Mouse (Mus musculus): ENCODE data around the gene Ap2b1.
A peak's percentile ranks its signal among the peaks of the same experiment; 100 is the strongest.
"Not testable (repeated sequence)": the region's sequence is repeated elsewhere in the genome, so short reads cannot be mapped to it uniquely, and the experiment has no call there.

The Ap2b1 gene

GRCm38 (mm10) chr11:83301431-83301831 is 2.6 kb downstream of the Ap2b1 start:
- DNase-seq (ENCODE audit: low read depth, low spot score): no peak

GRCm38 (mm10) chr11:83302124-83302523 is 3.3 kb downstream of the Ap2b1 start:
- DNase-seq (ENCODE audit: low read depth, low spot score): no peak

- peak; percentile 92 for DNase-seq (ENCODE audit: low read depth, low spot score)
Observed at GRCm38 (mm10) chr11:83302526-83303251, 3.9 kb downstream of the Ap2b1 start, which contains the start of gene Pex12. TSS of gene Pex12 (minus strand) at chr11:83302586.

GRCm38 (mm10) chr11:83303751-83304150 is 4.9 kb downstream of the Ap2b1 start:
- no peak for DNase-seq (ENCODE audit: low read depth, low spot score)

- no peak for DNase-seq (ENCODE audit: low read depth, low spot score)
Observed at GRCm38 (mm10) chr11:83304485-83304884, 5.7 kb downstream of the Ap2b1 start.

GRCm38 (mm10) chr11:83306700-83307253 is 8.0 kb downstream of the Ap2b1 start:
- DNase-seq (ENCODE audit: low read depth, low spot score): no peak

GRCm38 (mm10) chr11:83312471-83312870 is 13.6 kb downstream of the Ap2b1 start:
- DNase-seq (ENCODE audit: low read depth, low spot score): no peak

- DNase-seq (ENCODE audit: low read depth, low spot score): no peak
Observed at GRCm38 (mm10) chr11:83319048-83319447, 20.2 kb downstream of the Ap2b1 start.

- DNase-seq (ENCODE audit: low read depth, low spot score): not testable (repeated sequence)
Observed at GRCm38 (mm10) chr11:83326692-83327091, 27.9 kb downstream of the Ap2b1 start.

GRCm38 (mm10) chr11:83327427-83327826 is 28.6 kb downstream of the Ap2b1 start:
- peak; percentile 39 for DNase-seq (ENCODE audit: low read depth, low spot score)

GRCm38 (mm10) chr11:83335826-83336225 is 37.0 kb downstream of the Ap2b1 start:
- no peak for DNase-seq (ENCODE audit: low read depth, low spot score)

GRCm38 (mm10) chr11:83339705-83340104 is 40.9 kb downstream of the Ap2b1 start:
- no peak for DNase-seq (ENCODE audit: low read depth, low spot score)

GRCm38 (mm10) chr11:83341716-83342245 is 43.0 kb downstream of the Ap2b1 start:
- DNase-seq (ENCODE audit: low read depth, low spot score): no peak

- no peak for DNase-seq (ENCODE audit: low read depth, low spot score)
Observed at GRCm38 (mm10) chr11:83355428-83355827, 56.6 kb downstream of the Ap2b1 start.

- DNase-seq (ENCODE audit: low read depth, low spot score): peak; percentile 40
Observed at GRCm38 (mm10) chr11:83357421-83357820, 58.6 kb downstream of the Ap2b1 start.

GRCm38 (mm10) chr11:83364656-83365055 is 65.8 kb downstream of the Ap2b1 start:
- no peak for DNase-seq (ENCODE audit: low read depth, low spot score)

- DNase-seq (ENCODE audit: low read depth, low spot score): no peak
Observed at GRCm38 (mm10) chr11:83371267-83371666, 72.4 kb downstream of the Ap2b1 start.

GRCm38 (mm10) chr11:83379745-83380341 is 81.0 kb downstream of the Ap2b1 start:
- no peak for DNase-seq (ENCODE audit: low read depth, low spot score)

GRCm38 (mm10) chr11:83382876-83383531 is 84.2 kb downstream of the Ap2b1 start:
- DNase-seq (ENCODE audit: low read depth, low spot score): no peak

GRCm38 (mm10) chr11:83383532-83383887 is 84.7 kb downstream of the Ap2b1 start:
- DNase-seq (ENCODE audit: low read depth, low spot score): no peak

- DNase-seq (ENCODE audit: low read depth, low spot score): no peak
Observed at GRCm38 (mm10) chr11:83393062-83393461, 94.2 kb downstream of the Ap2b1 start.

- peak; percentile 43 for DNase-seq (ENCODE audit: low read depth, low spot score)
Observed at GRCm38 (mm10) chr11:83394802-83395439, 96.1 kb downstream of the Ap2b1 start.

Measured in brain, embryonic 18.5 days (tissue).